Mouse (Mus musculus) forebrain, embryonic 14.5 days (tissue): ENCODE measurements around the gene Golt1b. TPM values are rescaled to one million over a fixed set of nuclear protein-coding genes. Genes with fewer than 3 reads are reported as not detected.

Experiments used
- polyA plus RNA-seq: library from polyadenylated mRNA; unstranded; fragments of >200 nt; fragmentation: Nextera tagmentation; extraction: Ambion mirVana; gene quantifications from 2 replicates; pipeline ENCODE4 v1.2.1, GENCODE M21; 2014

Golt1b gene
- polyA plus RNA-seq, 1 experiment from 2014 or later = 99.4 TPM

Other genes with a start within 250 kb of the Golt1b start
- gene Slco1a6, start 178.7 kb upstream of the Golt1b start, polyA plus RNA-seq = not detected in 2 replicates
- 0.71 TPM in 1 of 2 replicates, not detected in the other for gene Iapp, start 88.8 kb upstream of the Golt1b start, polyA plus RNA-seq
- gene Slco1a5, start 64.2 kb upstream of the Golt1b start, polyA plus RNA-seq = 0.22 and 0.30 TPM in 2 replicates
- 22.1 and 25.1 TPM in 2 replicates for gene Pyroxd1, start 41.6 kb upstream of the Golt1b start, polyA plus RNA-seq
- 33.8 and 35.5 TPM in 2 replicates for gene Recql, start 134 bp upstream of the Golt1b start, polyA plus RNA-seq
- gene Spx, start 26.2 kb downstream of the Golt1b start, polyA plus RNA-seq = 1.7 and 2.1 TPM in 2 replicates
- not detected in 2 replicates for gene Gys2, start 85.9 kb downstream of the Golt1b start, polyA plus RNA-seq
- 544 and 576 TPM in 2 replicates for gene Ldhb, start 120.7 kb downstream of the Golt1b start, polyA plus RNA-seq
- 15.0 TPM in 2 replicates for gene Kcnj8, start 184.4 kb downstream of the Golt1b start, polyA plus RNA-seq